Mouse (Mus musculus) embryonic facial prominence, embryonic 10.5 days (tissue): ENCODE data around the gene Golga7b. TPM values are rescaled to one million over a fixed set of nuclear protein-coding genes. Genes with fewer than 3 reads are reported as not detected.

ENCODE experiments used
- DNase-seq: peaks from one replicate; pipeline ENCODE4 v3.0.0-alpha.2; 2017; ENCODE audit warnings: low spot score
- H3K27ac ChIP-seq: fragments of 300-500 bp; sonication (generic); replicated peaks from 2 replicates; pipeline ENCODE4 v1.5.1; 2016; ENCODE audit warnings: mild to moderate bottlenecking
- H3K27me3 ChIP-seq: fragments of 300-500 bp; sonication (generic); replicated peaks from 2 replicates; pipeline ENCODE4 v1.6.1; 2016; ENCODE audit warnings: low read depth, mild to moderate bottlenecking; ENCODE audit not compliant: poor library complexity, severe bottlenecking
- H3K36me3 ChIP-seq: fragments of 300-500 bp; sonication (generic); replicated peaks from 2 replicates; pipeline ENCODE4 v1.6.1; 2016; ENCODE audit warnings: mild to moderate bottlenecking, moderate library complexity
- H3K4me1 ChIP-seq: fragments of 300-500 bp; sonication (generic); 2 replicates; pipeline ENCODE4 v1.6.1; 2016
- H3K4me3 ChIP-seq: fragments of 300-500 bp; sonication (generic); 2 replicates; pipeline ENCODE4 v1.5.1; 2016; ENCODE audit warnings: mild to moderate bottlenecking, moderate library complexity
- H3K9me3 ChIP-seq: fragments of 300-500 bp; sonication (generic); 2 replicates; pipeline ENCODE4 v1.6.1; 2016; ENCODE audit warnings: mild to moderate bottlenecking
- WGBS: fragments of 180-500 bp; shearing (Covaris S2); methylation state at CpG from one replicate; pipeline ENCODE4 v1.1.7; 2016; 5-methylcytosine and 5-hydroxymethylcytosine counted together
- polyA plus RNA-seq: library from polyadenylated mRNA; unstranded; fragments of >200 nt; fragmentation: Nextera tagmentation; extraction: Ambion mirVana; gene quantifications from 2 replicates; pipeline ENCODE4 v1.2.1, GENCODE M21; 2016

The Golga7b gene
- polyA plus RNA-seq, 1 experiment from 2014 or later, result 1.2 TPM

DNA sequence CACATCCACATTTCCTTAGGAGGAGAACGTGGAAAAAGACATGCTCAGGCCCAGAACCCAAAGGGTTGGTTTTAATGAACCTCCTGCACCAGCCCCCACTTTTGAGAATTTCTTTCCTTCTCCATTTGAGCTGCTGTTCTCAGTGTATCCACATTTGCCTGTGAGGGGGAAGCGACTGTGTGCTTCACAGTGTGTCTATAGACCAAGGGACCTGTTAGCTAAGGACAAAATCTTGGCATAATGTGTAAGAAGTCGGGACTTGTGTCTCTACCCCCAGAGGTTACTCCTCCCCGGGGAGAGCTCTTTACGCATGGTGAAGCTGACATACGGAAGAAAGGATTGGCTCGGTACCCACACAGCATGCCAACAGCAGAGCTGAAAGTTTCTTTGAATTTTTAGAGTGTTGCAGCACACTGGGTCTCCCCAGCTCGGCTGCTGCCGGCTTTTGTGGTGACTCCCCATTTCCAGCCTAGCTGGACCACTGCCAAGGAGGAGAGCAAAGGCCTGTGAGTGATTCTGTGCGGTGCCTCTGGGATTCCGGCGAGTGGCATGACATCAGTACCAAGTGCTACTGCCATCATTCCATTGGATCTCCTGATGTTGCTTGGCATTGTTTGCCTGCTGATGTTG lies 9.4 kb downstream of the Golga7b start:
- H3K27ac ChIP-seq, result no peak overlapping the region
- DNase-seq, result no peak
- peaks cover 30% of the 10 kb centered on the region for H3K27me3 ChIP-seq
- H3K9me3 ChIP-seq, result no peaks in the 10 kb centered on the region
- H3K4me1 ChIP-seq, result peaks cover 11% of the 10 kb centered on the region
- WGBS, result 86% methylated on average over 12 of the region's 12 CpGs
- H3K4me3 ChIP-seq, result no peak overlapping the region
- no peaks in the 10 kb centered on the region for H3K36me3 ChIP-seq

- Histone ChIP-seq H3K4me3 (no peak overlapping the region), H3K9me3 (no peaks in the 10 kb centered on the region), H3K36me3 (no peaks in the 10 kb centered on the region), H3K4me1 (peaks cover 11% of the 10 kb centered on the region), H3K27ac (no peak overlapping the region), H3K27me3 (peaks cover 30% of the 10 kb centered on the region)
- WGBS, result 88% methylated on average over 12 of the region's 12 CpGs
- DNase-seq, result no peak
Measured at GRCm38 (mm10) chr19:42257241-42257635, 9.9 kb downstream of the Golga7b start.

DNA sequence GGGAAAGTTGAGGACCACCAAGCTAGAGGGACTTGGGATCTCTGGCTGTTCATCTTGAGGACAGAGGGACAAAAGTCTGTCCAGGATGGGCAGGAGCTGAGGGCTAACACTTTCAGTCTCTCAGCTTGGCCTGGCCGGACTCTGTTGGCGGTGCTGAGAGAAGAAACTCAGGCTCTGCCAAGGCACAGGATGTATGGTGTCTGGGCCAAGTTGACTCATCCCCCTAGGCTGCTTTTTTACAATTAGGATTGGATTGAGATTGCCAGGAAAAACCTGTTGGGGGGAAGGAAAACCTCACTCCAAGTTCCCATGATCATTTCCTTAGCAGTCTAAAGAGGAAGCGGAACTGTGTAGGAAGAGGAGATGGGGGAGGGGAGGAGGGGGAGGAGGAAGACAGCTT lies 10.7 kb downstream of the Golga7b start:
- Histone ChIP-seq H3K27ac (no peak overlapping the region), H3K9me3 (no peaks in the 10 kb centered on the region), H3K27me3 (peaks cover 27% of the 10 kb centered on the region), H3K36me3 (no peaks in the 10 kb centered on the region), H3K4me1 (peaks cover 11% of the 10 kb centered on the region), H3K4me3 (no peak overlapping the region)
- WGBS, result 81% methylated on average over 3 of the region's 3 CpGs
- no peak for DNase-seq

GRCm38 (mm10) chr19:42258596-42258995 lies 11.2 kb downstream of the Golga7b start:
- Histone ChIP-seq H3K4me1 (peaks cover 11% of the 10 kb centered on the region), H3K27ac (no peak overlapping the region), H3K36me3 (no peaks in the 10 kb centered on the region), H3K4me3 (no peak overlapping the region), H3K27me3 (peaks cover 22% of the 10 kb centered on the region), H3K9me3 (no peaks in the 10 kb centered on the region)
- 75% methylated on average over 5 of the region's 5 CpGs for WGBS
- DNase-seq, result no peak

DNA sequence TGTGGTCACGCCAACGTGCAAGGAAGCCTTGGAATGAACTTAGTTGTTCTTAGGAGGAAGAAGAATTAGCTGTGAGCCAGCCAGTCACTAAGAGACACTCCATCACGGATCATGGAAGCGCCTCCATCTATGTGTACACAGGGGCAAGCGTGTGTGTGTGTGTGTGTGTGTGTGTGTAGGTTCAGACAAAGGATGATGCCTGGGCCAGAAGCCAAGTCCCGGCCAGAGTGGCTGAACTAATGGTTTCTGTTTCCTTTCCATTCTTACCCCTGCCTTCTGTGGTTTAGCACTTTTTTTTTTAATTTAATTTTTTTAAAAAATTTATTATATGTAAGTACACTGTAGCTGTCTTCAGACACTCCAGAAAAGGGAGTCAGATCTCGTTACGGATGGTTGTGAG lies 13.1 kb downstream of the Golga7b start:
- DNase-seq, result no peak
- Histone ChIP-seq H3K4me3 (no peak overlapping the region), H3K9me3 (no peaks in the 10 kb centered on the region), H3K4me1 (peaks cover 9% of the 10 kb centered on the region), H3K27me3 (peaks cover 3% of the 10 kb centered on the region), H3K27ac (no peak overlapping the region), H3K36me3 (no peaks in the 10 kb centered on the region)
- 86% methylated on average over 8 of the region's 8 CpGs for WGBS

GRCm38 (mm10) chr19:42263524-42263923 lies 16.1 kb downstream of the Golga7b start:
- 44% methylated on average over 3 of the region's 3 CpGs for WGBS
- Histone ChIP-seq H3K9me3 (no peaks in the 10 kb centered on the region), H3K4me1 (peaks cover 10% of the 10 kb centered on the region), H3K36me3 (no peaks in the 10 kb centered on the region), H3K4me3 (no peak overlapping the region), H3K27me3 (peaks cover 15% of the 10 kb centered on the region), H3K27ac (no peak overlapping the region)
- DNase-seq, result no peak

GRCm38 (mm10) chr19:42268337-42268736 lies 21.0 kb downstream of the Golga7b start:
- WGBS, result 3% methylated on average over 19 of the region's 19 CpGs
- Histone ChIP-seq H3K27me3 (peaks cover 46% of the 10 kb centered on the region), H3K27ac (no peak overlapping the region), H3K4me3 (peak overlapping the region; percentile 46), H3K9me3 (no peaks in the 10 kb centered on the region), H3K4me1 (peaks cover 13% of the 10 kb centered on the region), H3K36me3 (no peaks in the 10 kb centered on the region)
- DNase-seq, result peak; percentile 74

DNA sequence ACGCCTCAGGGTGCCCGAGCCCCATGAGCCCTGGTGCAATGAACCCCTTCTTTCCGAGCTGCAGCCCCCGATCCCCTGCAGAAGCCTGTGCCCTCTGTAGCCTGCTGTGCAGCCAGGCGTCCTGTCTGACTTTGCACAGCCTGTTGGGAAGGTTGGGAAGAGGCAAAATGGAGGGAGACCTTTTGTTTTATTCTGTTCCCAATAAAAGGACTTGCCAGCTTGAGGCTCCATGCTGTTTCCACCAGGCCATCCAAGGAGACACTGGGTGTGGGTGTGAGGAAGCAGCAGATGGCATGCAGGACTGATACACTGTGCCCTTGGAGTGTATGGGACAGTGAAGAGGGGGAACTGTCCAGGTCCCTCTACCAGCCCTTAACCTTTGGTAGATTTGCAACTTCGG lies 22.7 kb downstream of the Golga7b start:
- no peak overlapping the region for H3K27ac ChIP-seq
- no peak for DNase-seq
- H3K4me3 ChIP-seq, result no peak overlapping the region
- 66% methylated on average over 6 of the region's 6 CpGs for WGBS
- peaks cover 46% of the 10 kb centered on the region for H3K27me3 ChIP-seq
- peaks cover 10% of the 10 kb centered on the region for H3K4me1 ChIP-seq
- H3K36me3 ChIP-seq, result no peaks in the 10 kb centered on the region
- H3K9me3 ChIP-seq, result no peaks in the 10 kb centered on the region

- H3K27me3 ChIP-seq, result peaks cover 46% of the 10 kb centered on the region
Measured at GRCm38 (mm10) chr19:42271182-42271581, 23.8 kb downstream of the Golga7b start.

GRCm38 (mm10) chr19:42272003-42272963 lies 24.9 kb downstream of the Golga7b start:
- H3K4me1 ChIP-seq, result peaks cover 10% of the 10 kb centered on the region
- peaks cover 40% of the 10 kb centered on the region for H3K27me3 ChIP-seq
- no peaks in the 10 kb centered on the region for H3K36me3 ChIP-seq
- H3K27ac ChIP-seq, result no peak overlapping the region
- DNase-seq, result peak; percentile 79
- H3K4me3 ChIP-seq, result no peak overlapping the region
- 42% methylated on average over 14 of the region's 14 CpGs for WGBS
- H3K9me3 ChIP-seq, result no peaks in the 10 kb centered on the region

More at GRCm38 (mm10) chr19:42271182-42271581, 23.8 kb downstream of the Golga7b start:
- no peaks in the 10 kb centered on the region for H3K36me3 ChIP-seq
- H3K27ac ChIP-seq, result no peak overlapping the region
- H3K9me3 ChIP-seq, result no peaks in the 10 kb centered on the region
- 80% methylated on average over 7 of the region's 7 CpGs for WGBS
- no peak overlapping the region for H3K4me3 ChIP-seq
- H3K4me1 ChIP-seq, result peaks cover 10% of the 10 kb centered on the region
- DNase-seq, result no peak

GRCm38 (mm10) chr19:42277288-42277687 lies 29.9 kb downstream of the Golga7b start:
- H3K27ac ChIP-seq, result no peak overlapping the region
- peaks cover 5% of the 10 kb centered on the region for H3K4me1 ChIP-seq
- no peaks in the 10 kb centered on the region for H3K36me3 ChIP-seq
- no peaks in the 10 kb centered on the region for H3K27me3 ChIP-seq
- H3K4me3 ChIP-seq, result no peak overlapping the region
- 84% methylated on average over 6 of the region's 6 CpGs for WGBS
- DNase-seq, result no peak
- no peaks in the 10 kb centered on the region for H3K9me3 ChIP-seq

DNA sequence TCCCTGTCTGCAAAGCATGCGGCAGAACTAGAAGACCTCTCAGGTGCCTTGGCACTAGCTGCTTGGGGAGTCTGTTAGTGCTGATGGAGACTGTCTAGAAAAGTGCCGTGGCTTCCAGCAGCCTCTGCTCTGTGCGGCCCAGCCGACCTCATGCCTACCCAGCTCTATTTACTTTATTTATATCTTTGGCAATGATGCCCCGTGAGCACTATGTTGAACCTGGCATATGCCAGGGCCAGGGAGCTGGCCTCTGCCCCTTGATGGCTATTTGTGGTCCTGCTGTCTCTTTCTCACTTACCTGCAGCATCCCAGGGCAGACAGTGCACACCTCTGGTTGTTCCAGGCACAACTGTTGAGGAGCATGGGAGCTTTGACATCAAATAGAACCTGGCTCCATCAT lies 31.1 kb downstream of the Golga7b start:
- H3K9me3 ChIP-seq, result no peaks in the 10 kb centered on the region
- H3K4me1 ChIP-seq, result peaks cover 7% of the 10 kb centered on the region
- no peak overlapping the region for H3K4me3 ChIP-seq
- H3K27me3 ChIP-seq, result no peaks in the 10 kb centered on the region
- WGBS, result 82% methylated on average over 5 of the region's 5 CpGs
- no peak for DNase-seq
- no peaks in the 10 kb centered on the region for H3K36me3 ChIP-seq
- no peak overlapping the region for H3K27ac ChIP-seq

DNA sequence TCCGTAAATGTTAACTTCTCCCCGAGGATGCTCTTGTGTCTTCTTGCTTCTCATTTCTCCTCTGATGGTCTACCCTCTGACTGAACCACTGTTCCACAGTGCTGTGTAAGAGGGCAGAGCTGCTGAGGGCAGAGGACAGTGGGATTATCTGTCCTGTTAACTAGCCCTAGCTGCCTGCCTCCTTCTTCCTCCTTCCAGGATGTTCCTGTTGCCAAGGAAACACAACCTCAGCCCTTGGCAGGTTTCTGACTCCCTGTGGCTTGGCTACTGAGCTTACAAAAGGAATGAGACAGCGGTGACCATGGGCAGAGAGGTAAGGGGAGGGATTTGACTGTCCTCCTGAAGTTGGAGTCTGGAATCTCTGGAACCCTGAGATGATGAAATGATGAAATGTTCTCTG lies 32.2 kb downstream of the Golga7b start:
- Histone ChIP-seq H3K27me3 (no peaks in the 10 kb centered on the region), H3K27ac (no peak overlapping the region; the same call in 1 of the 2 replicates), H3K4me3 (no peak overlapping the region), H3K36me3 (no peaks in the 10 kb centered on the region), H3K9me3 (no peaks in the 10 kb centered on the region), H3K4me1 (peaks cover 15% of the 10 kb centered on the region)
- 60% methylated on average over 3 of the region's 3 CpGs for WGBS
- DNase-seq, result no peak
